Mouse (Mus musculus): ENCODE results near the gene Eaf2.

DNA sequence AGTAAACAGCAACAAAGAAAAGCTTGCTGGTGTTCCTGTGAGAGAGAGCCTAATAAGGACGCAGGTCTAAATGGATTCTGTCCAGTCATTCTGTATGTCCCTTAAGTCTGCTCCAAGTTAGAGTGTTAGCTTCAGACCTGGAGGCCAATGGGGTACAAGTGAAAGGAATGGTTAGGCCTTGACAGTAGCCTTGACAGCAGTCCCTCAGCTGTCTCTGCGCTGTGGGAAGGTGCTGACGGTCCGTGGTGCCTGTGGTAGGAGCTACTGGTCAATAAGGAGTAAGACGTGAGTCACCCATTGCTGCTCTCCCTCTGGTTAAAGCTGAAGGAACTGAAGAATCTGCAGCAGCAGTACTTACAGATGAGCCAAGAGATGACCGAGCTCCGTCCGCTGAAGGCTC lies 49.5 kb upstream of the Eaf2 start:
- no peak for TF ChIP-seq CTCF (IDR thresholded peaks at IDR 0.05; ENCODE audit: low read depth)
- TF ChIP-seq EP300 (optimal IDR thresholded peaks at IDR 0.05): no peak
